Mouse (Mus musculus): ENCODE measurements around the gene Apoc2. TPM values are rescaled to one million over a fixed set of nuclear protein-coding genes. Genes with fewer than 3 reads are reported as not detected.

Apoc2 gene
- total RNA-seq, 2 experiments from 2014 or later = 1.9 TPM; not detected in 1

DNA sequence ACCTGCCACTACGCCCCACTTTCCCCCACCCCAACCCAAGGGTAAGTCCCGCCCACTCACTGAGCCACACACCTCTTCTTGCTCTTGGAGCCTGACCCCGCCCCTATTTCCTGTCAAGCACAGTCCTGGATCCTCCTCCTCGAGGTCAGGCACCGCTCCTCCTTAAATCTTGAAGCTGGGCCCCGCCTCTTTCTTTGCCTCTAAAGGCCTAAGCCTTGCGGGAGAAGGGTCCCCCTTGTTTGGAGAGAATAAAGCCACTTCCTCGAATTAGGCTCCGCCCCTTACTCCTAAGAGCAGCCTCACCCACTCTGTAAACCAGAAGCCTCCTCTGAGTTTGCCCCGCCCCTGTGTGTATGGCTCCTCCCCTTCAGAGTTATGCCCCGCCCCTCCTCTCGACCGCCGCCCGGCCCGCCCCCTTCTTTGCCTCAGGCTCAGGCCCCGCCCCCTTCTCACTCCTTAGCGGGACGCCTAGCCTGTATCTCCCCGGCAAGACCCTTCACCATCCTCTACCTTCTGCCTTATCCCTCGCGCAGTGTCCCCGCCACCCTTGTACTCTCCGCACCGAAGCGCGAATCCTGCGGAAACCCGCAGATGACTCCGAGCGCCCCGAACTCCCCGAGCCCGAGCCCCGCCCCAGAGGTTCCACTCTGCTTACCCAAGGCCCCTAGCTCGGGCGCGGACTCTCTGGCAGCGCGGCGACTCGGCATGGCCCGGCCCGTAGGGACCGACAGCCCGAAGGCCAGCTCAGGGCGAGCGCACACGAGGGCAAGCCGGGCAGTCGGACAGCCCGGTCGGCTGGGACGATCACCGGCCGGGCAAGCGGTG, 49.0 kb downstream of the Apoc2 start:
- peak; percentile 95 to 97 for DNase-seq

DNA sequence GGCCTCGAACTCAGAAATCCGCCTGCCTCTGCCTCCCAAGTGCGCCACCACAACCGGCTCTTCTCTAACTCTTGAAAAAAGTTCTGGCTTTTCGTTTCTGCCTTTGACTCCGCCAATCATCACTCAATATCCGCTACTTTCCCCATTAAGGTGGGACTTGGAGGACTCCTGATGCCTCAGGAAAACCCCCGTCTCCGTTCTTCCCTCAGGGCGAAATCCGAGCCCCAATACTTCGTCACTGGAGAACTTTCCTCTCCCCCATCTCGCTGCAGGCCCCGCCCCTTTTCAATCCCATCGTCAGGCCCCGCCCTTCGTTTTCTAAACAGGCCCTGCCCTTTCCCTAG, 49.6 kb downstream of the Apoc2 start:
- no peak for DNase-seq

DNA sequence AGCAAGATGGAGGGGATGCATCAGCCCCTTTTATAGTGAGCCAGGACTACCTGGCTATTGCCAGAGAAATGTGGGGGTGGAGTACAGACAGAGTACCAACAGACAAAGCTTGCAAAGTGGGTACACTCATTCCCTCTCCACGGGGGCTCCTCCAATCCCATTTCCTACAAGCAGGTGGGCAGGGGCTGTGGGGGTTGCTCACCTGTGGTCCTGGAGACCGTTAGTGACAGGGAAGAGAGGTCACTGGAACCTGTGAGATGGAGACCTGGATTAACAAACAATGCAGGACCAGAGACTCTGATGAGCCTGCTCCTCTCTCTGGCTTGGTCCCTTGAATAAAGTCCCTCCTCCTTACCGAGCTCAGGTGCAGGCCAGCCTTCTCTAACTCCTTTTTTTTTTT, 50.0 kb downstream of the Apoc2 start:
- DNase-seq = no peak

DNA sequence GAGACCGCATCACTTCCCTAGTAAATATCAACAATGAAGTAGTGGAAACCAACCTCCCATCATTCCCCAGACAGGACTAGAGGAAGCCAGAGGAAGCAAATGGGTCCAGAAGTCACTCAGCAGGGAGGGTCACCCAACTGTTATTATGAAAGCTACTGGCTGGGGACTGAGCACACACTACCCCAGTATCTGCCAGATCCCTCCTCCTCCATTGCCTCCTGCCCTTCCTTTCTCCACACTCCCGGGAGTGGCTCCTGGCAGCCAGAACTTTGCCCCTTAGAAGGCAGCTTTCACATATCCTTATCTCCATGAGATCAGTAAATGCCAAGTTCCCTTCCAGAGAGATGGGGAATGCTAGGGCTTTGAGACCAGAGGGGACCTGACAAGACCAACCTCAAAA, 54.3 kb downstream of the Apoc2 start:
- DNase-seq = no peak

DNA sequence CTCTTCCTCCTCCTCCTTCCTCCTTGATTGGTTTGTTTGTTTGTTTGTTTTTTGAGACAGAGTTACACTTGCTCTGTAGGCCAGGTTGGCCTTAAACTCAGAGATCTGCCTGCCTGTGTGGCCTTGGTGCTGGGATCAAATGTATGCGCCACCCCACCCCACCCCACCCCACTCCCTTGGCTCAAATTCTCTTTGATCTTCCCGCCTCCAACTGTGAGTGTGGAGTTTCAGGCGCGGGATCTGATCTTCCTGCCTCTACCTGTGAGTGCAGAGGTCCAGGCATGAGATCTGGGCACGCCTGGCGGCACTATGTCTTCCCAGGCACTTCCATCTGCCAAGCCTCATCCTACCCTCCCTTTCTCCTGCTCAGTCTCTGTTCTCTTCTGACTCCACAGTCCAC, 55.5 kb downstream of the Apoc2 start:
- DNase-seq = no peak

Other genes with a start within 250 kb of the Apoc2 start
- gene Mark4, start 219.1 kb downstream of the Apoc2 start, total RNA-seq (2021) = 10 to 100 TPM; 46.5 to 50.3 TPM
- gene Exoc3l2, start 214.6 kb downstream of the Apoc2 start, total RNA-seq (2021) = 10 to 100 TPM; 41.1 to 49.6 TPM
- gene Bloc1s3, start 169.6 kb downstream of the Apoc2 start, total RNA-seq (2021) = 10 to 100 TPM in 1 of 2 experiments, 1 to 10 TPM in 1; 8.7 to 12.1 TPM
- 10 to 100 TPM; 73.1 to 91.1 TPM for gene Trappc6a, start 169.5 kb downstream of the Apoc2 start, total RNA-seq (2021)
- gene Nkpd1, start 160.1 kb downstream of the Apoc2 start, total RNA-seq (2021) = under 1 TPM in 1 of 2 experiments, not detected in 1; 0.17 TPM
- 10 to 100 TPM; 65.5 to 70.2 TPM for gene Ppp1r37, start 114.9 kb downstream of the Apoc2 start, total RNA-seq (2021)
- gene Zfp296, start 100.7 kb downstream of the Apoc2 start, total RNA-seq (2021) = under 1 TPM; 0.33 to 0.36 TPM
- gene Gemin7, start 100.3 kb downstream of the Apoc2 start, total RNA-seq (2021) = 10 to 100 TPM; 71.8 to 90.6 TPM
- 10 to 100 TPM; 28.1 to 39.7 TPM for gene Clasrp, start 73.5 kb downstream of the Apoc2 start, total RNA-seq (2021)
- gene Relb, start 48.5 kb downstream of the Apoc2 start, total RNA-seq (2021) = 10 to 100 TPM; 33.6 to 34.7 TPM
- 100 to 1,000 TPM; 175 to 178 TPM for gene Clptm1, start 12.9 kb downstream of the Apoc2 start, total RNA-seq (2021)
- gene Gm44805, start 3.5 kb upstream of the Apoc2 start, total RNA-seq (2021) = under 1 TPM in 1 of 2 experiments, not detected in 1; 0.40 TPM
- gene Apoc4, start 3.5 kb upstream of the Apoc2 start, total RNA-seq (2021) = 100 to 1,000 TPM in 1 of 2 experiments, 10 to 100 TPM in 1; 42.0 to 110 TPM
- gene Apoc1, start 14.7 kb upstream of the Apoc2 start, total RNA-seq (2021) = 1,000 to 10,000 TPM in 1 of 2 experiments, 100 to 1,000 TPM in 1; 185 to 1,007 TPM
- gene Apoe, start 21.2 kb upstream of the Apoc2 start, total RNA-seq (2021) = 1,000 to 10,000 TPM in 1 of 2 experiments, 100 to 1,000 TPM in 1; 927 to 1,142 TPM
- gene Tomm40, start 37.5 kb upstream of the Apoc2 start, total RNA-seq (2021) = 100 to 1,000 TPM; 124 to 135 TPM
- 100 to 1,000 TPM in 1 of 2 experiments, 10 to 100 TPM in 1; 70.0 to 115 TPM for gene Nectin2, start 72.5 kb upstream of the Apoc2 start, total RNA-seq (2021)
- 10 to 100 TPM; 43.5 to 53.8 TPM for gene Bcam, start 93.1 kb upstream of the Apoc2 start, total RNA-seq (2021)
- gene Cblc, start 118.9 kb upstream of the Apoc2 start, total RNA-seq (2021) = not detected
- 10 to 100 TPM; 19.5 to 51.0 TPM for gene Bcl3, start 144.8 kb upstream of the Apoc2 start, total RNA-seq (2021)
- under 1 TPM in 1 of 2 experiments, not detected in 1; 0.83 TPM for gene Gm19345, start 174.1 kb upstream of the Apoc2 start, total RNA-seq (2021)
- not detected for gene Ceacam16, start 183.4 kb upstream of the Apoc2 start, total RNA-seq (2021)
- gene Ceacam19, start 210.0 kb upstream of the Apoc2 start, total RNA-seq (2021) = not detected
- 10 to 100 TPM; 28.8 to 33.7 TPM for gene Pvr, start 243.2 kb upstream of the Apoc2 start, total RNA-seq (2021)